Mouse (Mus musculus) lung, embryonic 16.5 days (tissue): ENCODE measurements around the gene Lst1. TPM values are rescaled to one million over a fixed set of nuclear protein-coding genes. Genes with fewer than 3 reads are reported as not detected.

Experiments
- ATAC-seq: fragments of 200-750 bp; cut with Nextera tagmentation; 2 replicates; pipeline ENCODE4 v1.8.0; 2017; ENCODE audit warnings: low read depth, mild to moderate bottlenecking, moderate library complexity
- H3K27ac ChIP-seq: fragments of 300-500 bp; sonication (generic); 2 replicates; pipeline ENCODE4 v1.5.1; 2014; ENCODE audit warnings: mild to moderate bottlenecking, control low read depth, low read length
- H3K27me3 ChIP-seq: fragments of 300-500 bp; sonication (generic); 2 replicates; pipeline ENCODE4 v1.6.1; 2014; ENCODE audit warnings: low read depth, low read length, mixed read lengths; ENCODE audit not compliant: control insufficient read depth, insufficient read depth
- H3K36me3 ChIP-seq: fragments of 300-500 bp; sonication (generic); 2 replicates; pipeline ENCODE4 v1.6.1; 2014; ENCODE audit warnings: low read length; ENCODE audit not compliant: control insufficient read depth, insufficient read depth
- H3K4me1 ChIP-seq: fragments of 300-500 bp; sonication (generic); replicated peaks from 2 replicates; pipeline ENCODE4 v1.6.1; 2014; ENCODE audit warnings: low read length, mixed read lengths; ENCODE audit not compliant: control insufficient read depth, insufficient read depth
- H3K4me2 ChIP-seq: fragments of 300-500 bp; sonication (generic); 2 replicates; pipeline ENCODE4 v1.6.1; 2014; ENCODE audit warnings: low read depth, low read length, control low read depth
- H3K4me3 ChIP-seq: fragments of 300-500 bp; sonication (generic); 2 replicates; pipeline ENCODE4 v1.5.1; 2014; ENCODE audit warnings: mild to moderate bottlenecking, low read length, control low read depth
- H3K9ac ChIP-seq: fragments of 300-500 bp; sonication (generic); 2 replicates; pipeline ENCODE4 v1.6.1; 2014; ENCODE audit warnings: low read length, control low read depth
- H3K9me3 ChIP-seq: fragments of 300-500 bp; sonication (generic); 2 replicates; pipeline ENCODE4 v1.6.1; 2016; ENCODE audit warnings: low read length; ENCODE audit not compliant: control insufficient read depth
- WGBS: fragments of 180-500 bp; shearing (Covaris S2); extraction: QIAGEN DNeasy Blood & Tissue Kit; methylation state at CpG from one replicate; pipeline ENCODE4 v1.1.7; 2014; 5-methylcytosine and 5-hydroxymethylcytosine counted together
- polyA plus RNA-seq: library from polyadenylated mRNA; unstranded; fragments of >200 nt; fragmentation: Nextera tagmentation; extraction: Ambion mirVana; gene quantifications from 2 replicates; pipeline ENCODE4 v1.2.1, GENCODE M21; 2015

The Lst1 gene
- polyA plus RNA-seq, 1 experiment from 2014 or later, result 11.3 TPM

DNA sequence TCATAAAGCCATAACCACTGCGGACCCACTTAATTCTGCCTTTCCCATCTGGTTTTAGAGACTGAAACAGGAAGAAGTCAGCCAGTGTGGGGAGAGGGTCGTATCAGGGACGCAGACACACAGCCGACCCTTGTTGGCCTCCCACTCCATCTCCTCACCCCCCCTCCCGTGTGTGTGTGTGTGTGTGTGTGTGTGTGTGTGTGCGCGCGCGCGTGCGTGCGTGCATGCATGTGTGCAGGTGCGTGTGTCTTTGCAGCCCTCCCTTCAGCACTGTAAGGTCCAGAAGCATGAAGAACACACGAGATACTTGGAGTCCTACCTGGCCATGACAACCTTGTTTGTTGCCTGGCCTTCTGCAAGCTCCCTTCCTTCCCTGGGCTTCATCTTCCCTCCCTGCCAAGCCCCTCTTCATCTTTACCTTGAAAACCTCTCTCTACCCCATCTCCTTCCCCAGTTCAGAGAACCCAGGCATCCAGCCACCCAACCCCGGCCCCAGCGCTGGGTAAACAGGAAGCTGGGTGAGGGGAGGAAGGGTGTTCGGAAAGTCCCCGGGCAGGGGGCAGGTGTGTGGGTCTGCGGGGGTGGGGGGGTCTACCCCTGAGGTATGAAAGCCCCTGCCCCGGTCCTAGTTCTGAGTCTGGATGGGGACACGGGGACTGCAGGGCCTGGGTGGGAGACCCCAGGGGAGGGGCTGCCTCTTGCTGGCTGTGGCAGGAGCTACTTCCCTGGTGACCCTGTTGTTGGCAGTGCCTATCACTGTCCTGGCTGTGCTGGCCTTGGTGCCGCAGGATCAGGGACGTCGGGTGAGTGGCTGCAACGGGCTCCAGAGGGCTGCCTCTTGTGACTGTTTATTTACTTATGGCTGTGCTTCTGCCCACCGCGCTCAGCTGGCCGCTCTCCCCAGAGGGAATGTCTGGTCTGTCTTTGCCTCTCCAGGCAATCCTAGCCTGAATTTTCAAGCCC is 5.9 kb upstream of the Lst1 start, which contains the start of gene Ltb:
Gene Ltb (plus strand): TSS at position 559 of the 963 bp plus-strand sequence.
- Histone ChIP-seq H3K4me2 (peak within 1 kb of the TSS; percentile 70; the same call in 1 of the 2 replicates), H3K27me3 (peaks cover 13% of the 10 kb centered on the region), H3K4me3 (peak within 1 kb of the TSS; percentile 47; the same call in 1 of the 2 replicates), H3K27ac (no peak within 1 kb of the TSS), H3K9ac (peak within 1 kb of the TSS; percentile 22; the same call in 1 of the 2 replicates), H3K4me1 (peaks cover 8% of the 10 kb centered on the region), H3K36me3 (no peaks in the 10 kb centered on the region), H3K9me3 (no peaks in the 10 kb centered on the region)
- WGBS, result 37% methylated on average over 26 of the region's 28 CpGs
- ATAC-seq, result 0 out of 2 replicates have a peak, but pooled peaks have one; percentile 29

DNA sequence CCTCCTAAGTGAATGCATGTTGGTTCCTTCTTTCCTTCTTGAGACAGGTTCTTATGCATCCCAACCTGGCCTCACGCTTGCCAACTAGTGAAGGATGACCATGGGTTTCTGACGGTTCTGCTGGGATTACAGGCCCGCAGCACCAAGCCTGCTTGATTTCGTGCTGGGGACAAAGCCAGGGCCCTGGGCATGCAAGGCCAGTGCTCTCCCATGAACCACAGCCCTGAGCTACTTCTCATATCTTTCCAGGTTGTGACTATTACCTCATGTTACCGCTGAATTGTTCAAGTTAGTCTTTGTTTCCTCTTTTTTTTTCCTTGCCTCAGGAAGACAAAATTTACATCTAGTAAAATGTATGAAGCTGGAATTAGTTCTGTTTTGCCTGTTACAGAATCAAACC is 4.7 kb upstream of the Lst1 start:
- H3K27me3 ChIP-seq, result peaks cover 13% of the 10 kb centered on the region
- H3K36me3 ChIP-seq, result no peaks in the 10 kb centered on the region
- H3K27ac ChIP-seq, result no peak overlapping the region
- H3K4me2 ChIP-seq, result no peak overlapping the region
- H3K4me1 ChIP-seq, result peaks cover 8% of the 10 kb centered on the region
- no peaks in the 10 kb centered on the region for H3K9me3 ChIP-seq
- no peak overlapping the region for H3K4me3 ChIP-seq
- no peak overlapping the region for H3K9ac ChIP-seq
- ATAC-seq, result no peak
- WGBS, result 73% methylated on average over 5 of the region's 5 CpGs

DNA sequence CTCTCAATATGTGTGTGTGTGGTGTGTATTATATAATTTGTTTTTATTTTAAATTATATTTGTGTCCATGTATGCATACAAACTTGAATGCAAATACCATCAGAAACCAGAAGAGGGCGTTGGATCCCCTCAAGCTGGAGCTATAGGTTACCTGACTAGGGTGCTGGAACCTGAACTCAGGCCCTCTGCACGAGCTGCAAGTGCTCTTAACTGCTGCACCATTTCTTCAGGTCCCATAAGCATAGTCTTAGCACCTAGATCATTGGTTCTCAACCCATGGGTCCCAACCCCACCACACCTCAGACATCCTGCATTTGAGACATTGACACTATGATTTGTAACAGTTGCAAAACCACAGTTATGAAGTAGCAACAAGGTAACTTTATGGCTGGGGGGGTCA is 3.5 kb upstream of the Lst1 start:
- H3K4me1 ChIP-seq, result peaks cover 8% of the 10 kb centered on the region
- ATAC-seq, result no peak
- no peaks in the 10 kb centered on the region for H3K36me3 ChIP-seq
- H3K27me3 ChIP-seq, result peaks cover 13% of the 10 kb centered on the region
- H3K9me3 ChIP-seq, result no peaks in the 10 kb centered on the region
- H3K27ac ChIP-seq, result no peak overlapping the region
- H3K4me2 ChIP-seq, result no peak overlapping the region
- 63% methylated on average over 2 of the region's 2 CpGs for WGBS
- H3K4me3 ChIP-seq, result no peak overlapping the region
- no peak overlapping the region for H3K9ac ChIP-seq

DNA sequence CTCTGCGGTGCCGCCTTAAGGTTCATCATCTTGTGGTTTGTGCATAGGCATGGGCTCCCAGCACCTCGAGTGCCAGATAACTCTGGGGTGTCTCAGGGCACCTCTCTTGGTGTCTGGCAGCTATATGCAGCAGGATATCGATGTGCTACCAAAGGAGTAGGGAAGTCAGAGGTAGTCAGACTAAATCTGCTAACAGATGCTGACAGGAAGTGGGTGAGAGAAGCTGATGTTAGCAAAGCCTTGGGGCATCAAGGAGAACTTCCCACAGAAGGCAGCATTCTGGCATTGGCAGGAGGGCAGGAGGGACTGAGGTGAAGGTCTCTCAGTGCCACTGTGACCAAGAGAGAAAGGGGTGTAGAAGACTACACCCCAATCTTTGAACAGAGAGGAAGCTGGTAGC is 1.9 kb upstream of the Lst1 start:
- H3K9ac ChIP-seq, result no peak overlapping the region
- H3K4me2 ChIP-seq, result no peak overlapping the region
- peaks cover 10% of the 10 kb centered on the region for H3K27me3 ChIP-seq
- no peak for ATAC-seq
- H3K9me3 ChIP-seq, result no peaks in the 10 kb centered on the region
- H3K27ac ChIP-seq, result no peak overlapping the region
- H3K4me1 ChIP-seq, result peaks cover 12% of the 10 kb centered on the region
- no peaks in the 10 kb centered on the region for H3K36me3 ChIP-seq
- WGBS, result 57% methylated on average over 4 of the region's 4 CpGs
- no peak overlapping the region for H3K4me3 ChIP-seq

DNA sequence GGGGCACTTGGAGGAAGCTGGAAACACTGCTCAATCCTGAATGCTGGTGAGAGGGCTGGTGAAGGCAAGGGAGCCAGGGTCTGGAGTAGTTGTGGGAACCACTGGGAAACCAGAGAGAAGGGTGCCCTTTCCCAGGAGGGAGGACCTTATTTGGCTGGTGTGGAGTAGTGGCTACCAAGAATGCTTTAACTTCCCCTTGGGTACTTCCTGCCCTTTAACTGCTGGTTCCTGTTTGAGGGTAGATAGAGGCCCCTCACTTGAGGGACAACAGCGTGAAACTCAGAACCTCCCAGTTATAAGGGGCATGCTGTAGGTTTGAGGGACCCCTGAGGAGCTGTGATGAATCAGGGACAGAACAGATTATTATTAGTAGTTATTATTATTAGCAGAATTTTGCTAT is 947 bp upstream of the Lst1 start:
- H3K4me3 ChIP-seq, result no peak overlapping the region
- peaks cover 8% of the 10 kb centered on the region; the same call in 1 of the 2 replicates for H3K4me1 ChIP-seq
- WGBS, result 57% methylated on average over 1 of the region's 1 CpGs
- H3K4me2 ChIP-seq, result no peak overlapping the region
- H3K9ac ChIP-seq, result no peak overlapping the region
- 0 out of 2 replicates have a peak, but pooled peaks cover 1% of the 10 kb centered on the region for H3K27me3 ChIP-seq
- no peaks in the 10 kb centered on the region for H3K9me3 ChIP-seq
- ATAC-seq, result no peak
- H3K36me3 ChIP-seq, result no peaks in the 10 kb centered on the region
- no peak overlapping the region for H3K27ac ChIP-seq

DNA sequence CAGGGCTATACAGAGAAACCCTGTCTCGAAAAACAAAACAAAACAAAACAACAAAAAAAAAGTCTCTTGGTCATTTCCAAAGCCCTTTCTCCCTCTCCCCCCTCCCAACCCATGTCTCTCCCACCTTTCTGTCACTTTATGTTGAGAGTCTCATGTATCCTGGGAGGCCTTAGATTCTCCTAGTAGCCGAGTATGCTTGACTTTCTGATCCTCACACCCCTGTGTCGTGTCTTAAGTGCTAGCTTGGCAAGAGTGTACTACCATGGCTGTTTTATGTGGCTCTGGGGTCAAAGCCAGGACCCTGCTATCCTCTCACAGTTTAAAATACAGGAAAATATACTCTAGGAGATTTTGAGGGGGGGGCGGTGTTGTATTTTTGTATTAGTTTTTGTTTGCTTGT is 894 bp downstream of the Lst1 start:
- Histone ChIP-seq H3K27ac (no peak overlapping the region), H3K4me3 (no peak overlapping the region), H3K4me2 (no peak overlapping the region), H3K36me3 (no peaks in the 10 kb centered on the region), H3K9me3 (no peaks in the 10 kb centered on the region), H3K4me1 (peaks cover 7% of the 10 kb centered on the region; the same call in 1 of the 2 replicates), H3K9ac (no peak overlapping the region), H3K27me3 (no peaks in the 10 kb centered on the region)
- ATAC-seq, result no peak
- WGBS, result 53% methylated on average over 4 of the region's 4 CpGs

DNA sequence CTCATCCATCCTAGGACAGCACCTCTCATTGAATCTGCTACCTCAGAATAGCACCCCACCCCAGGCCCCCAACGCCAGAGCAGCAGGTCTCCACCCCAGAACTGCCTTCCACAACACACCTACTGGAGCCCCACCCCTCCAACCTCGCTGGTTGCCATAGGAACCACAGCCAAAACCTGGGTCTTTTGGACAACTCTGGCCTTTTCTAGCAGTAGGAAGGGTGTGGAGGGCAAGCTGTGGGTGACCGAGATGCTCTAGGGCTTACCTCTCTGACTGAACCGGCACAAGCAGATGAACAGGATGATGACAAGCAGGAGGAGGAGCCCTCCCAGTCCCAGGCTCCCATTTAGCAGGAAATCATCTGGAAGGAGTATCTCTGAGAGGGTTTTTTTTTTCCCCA is 1.6 kb downstream of the Lst1 start:
- 2% methylated on average over 4 of the region's 4 CpGs for WGBS
- Histone ChIP-seq H3K36me3 (no peaks in the 10 kb centered on the region), H3K9me3 (no peaks in the 10 kb centered on the region), H3K27me3 (no peaks in the 10 kb centered on the region), H3K9ac (peak overlapping the region; percentile 50), H3K27ac (peak overlapping the region; percentile 64), H3K4me2 (peak overlapping the region; percentile 48), H3K4me3 (peak overlapping the region; percentile 56), H3K4me1 (peaks cover 7% of the 10 kb centered on the region; the same call in 1 of the 2 replicates)
- ATAC-seq, result peak; percentile 41

DNA sequence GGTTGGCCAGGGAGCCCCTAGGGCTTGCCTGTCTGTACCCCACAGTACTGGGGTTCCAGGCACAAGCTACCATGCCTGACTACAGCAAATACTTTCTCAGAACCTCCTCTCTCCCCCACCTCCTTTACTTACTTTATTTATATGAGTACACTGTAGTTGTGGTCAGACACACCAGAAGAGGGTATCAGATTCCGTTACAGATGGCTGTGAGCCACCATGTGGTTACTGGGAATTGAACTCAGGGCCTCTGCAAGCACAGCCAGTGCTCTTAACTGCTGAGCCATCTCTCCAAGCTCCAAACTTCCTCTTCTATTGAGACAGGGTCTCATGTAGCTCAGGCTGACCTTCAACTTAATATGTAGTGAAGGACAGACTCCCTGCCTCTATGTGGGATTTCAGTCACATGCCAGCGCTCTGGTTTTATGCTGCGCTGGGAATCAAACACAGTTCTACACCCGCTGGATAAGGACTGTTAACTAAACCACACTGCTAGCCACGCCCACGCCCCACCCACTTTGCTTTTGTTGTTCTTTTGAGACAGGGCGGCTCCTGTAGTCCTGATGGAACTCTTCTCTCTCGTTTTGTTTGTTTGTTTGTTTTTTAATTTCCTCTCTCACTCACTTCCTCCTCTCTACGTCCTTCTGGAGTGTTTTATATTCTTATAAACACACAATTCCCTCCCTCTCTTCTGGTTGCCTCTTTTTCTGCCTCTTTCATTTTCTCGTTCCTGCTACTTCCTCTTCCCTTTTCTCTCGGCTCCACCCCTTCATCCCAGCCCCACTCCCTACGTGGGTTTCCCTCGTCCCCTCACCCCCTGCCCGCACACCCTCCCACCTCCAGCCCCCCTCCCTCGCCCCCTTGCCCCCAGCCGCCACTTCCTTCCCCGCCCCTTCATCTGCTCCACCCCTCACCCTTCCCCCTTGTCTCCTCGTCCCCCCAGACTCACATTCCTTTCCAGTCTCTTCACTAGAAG is 2.3 kb downstream of the Lst1 start:
- Histone ChIP-seq H3K27ac (peak overlapping the region; percentile 64), H3K36me3 (no peaks in the 10 kb centered on the region), H3K9ac (peak overlapping the region; percentile 50), H3K4me3 (peak overlapping the region; percentile 56), H3K9me3 (no peaks in the 10 kb centered on the region), H3K4me1 (peaks cover 7% of the 10 kb centered on the region; the same call in 1 of the 2 replicates), H3K27me3 (no peaks in the 10 kb centered on the region), H3K4me2 (peak overlapping the region; percentile 48)
- peak; percentile 86 for ATAC-seq
- WGBS, result 2% methylated on average over 18 of the region's 18 CpGs
